Mouse (Mus musculus) layer of hippocampus, adult 11-12 months (tissue): ENCODE measurements at regions not wholly inside any gene's neighbourhood (a gene's known extent, or its start where the extent isn't known, plus 50 kb on each side); places are given as distances from the start of the nearest gene placed in this dataset.
A peak's percentile ranks its signal among the peaks of the same experiment; 100 is the strongest.
"Not testable (repeated sequence)": the region's sequence is repeated elsewhere in the genome, so short reads cannot be mapped to it uniquely, and the experiment has no call there.

Experiments
- DNase-seq: peaks from one replicate; pipeline ENCODE4 v3.0.0; 2022; ENCODE audit warnings: low spot score

- DNase-seq: not testable (repeated sequence)
These were observed 693.5 kb upstream of the Gria3 start for GRCm38 (mm10) chrX:40707176-40707575.

- no peak for DNase-seq
These were observed 692.0 kb upstream of the Gria3 start for GRCm38 (mm10) chrX:40708631-40709030.

- DNase-seq: peak; percentile 34
These were observed 659.8 kb upstream of the Gria3 start for GRCm38 (mm10) chrX:40740701-40741344.
